Mouse (Mus musculus): ENCODE results near the gene Psmf1. TPM values are rescaled to one million over a fixed set of nuclear protein-coding genes. Genes with fewer than 3 reads are reported as not detected.

The Psmf1 gene
- polyA plus RNA-seq, 1 experiment from 2014 or later = 45.7 TPM

DNA sequence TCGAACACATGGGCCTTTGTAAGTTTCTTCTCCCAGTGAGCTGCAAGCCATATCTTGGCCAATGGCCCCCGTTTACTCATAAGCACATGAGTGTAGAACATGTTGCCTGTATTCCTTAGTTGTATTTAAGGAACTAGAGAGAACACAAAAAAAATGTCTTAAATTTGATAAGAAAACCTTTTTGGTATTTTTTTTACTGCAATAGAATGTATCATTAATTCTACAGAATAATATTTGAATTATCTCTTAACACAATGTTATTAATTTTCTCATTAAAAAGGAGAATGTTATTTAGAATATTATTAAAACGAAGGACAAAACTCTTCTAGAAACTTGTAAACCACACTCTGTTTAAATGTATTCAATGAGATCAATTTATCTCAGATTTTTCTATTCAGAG, 75.6 kb downstream of the Psmf1 start, which contains the start of gene Rad21l:
Gene Rad21l, minus strand, starts transcription at position 101 of the 400 bp plus-strand sequence.
- no peaks in the 10 kb centered on the region for H3K4me1 ChIP-seq
- H3K9ac ChIP-seq = no peak within 1 kb of the TSS
- no peak within 1 kb of the TSS for H3K4me2 ChIP-seq (replicated peaks)
- H3K9me3 ChIP-seq = no peaks in the 10 kb centered on the region
- H3K27ac ChIP-seq = no peak within 1 kb of the TSS
- no peaks in the 10 kb centered on the region for H3K36me3 ChIP-seq
- ATAC-seq (ENCODE audit: low FRiP score, low read depth) = no peak
- H3K4me3 ChIP-seq = no peak within 1 kb of the TSS
- WGBS = 73% methylated on average over 3 of the region's 3 CpGs
- H3K27me3 ChIP-seq = peaks cover 15% of the 10 kb centered on the region

Other genes starting within 250 kb of the Psmf1 start
- 484 and 493 TPM in 2 replicates for gene Fkbp1a, start 201.7 kb downstream of the Psmf1 start, polyA plus RNA-seq (2015; fragmentation: Nextera tagmentation; extraction: Ambion mirVana)
- gene Sdcbp2, start 171.6 kb downstream of the Psmf1 start, polyA plus RNA-seq (2015; fragmentation: Nextera tagmentation; extraction: Ambion mirVana) = 0.76 and 1.5 TPM in 2 replicates
- gene Snph, start 111.6 kb downstream of the Psmf1 start, polyA plus RNA-seq (2015; fragmentation: Nextera tagmentation; extraction: Ambion mirVana) = 0.56 and 0.75 TPM in 2 replicates
- not detected in 2 replicates for gene Rad21l, start 75.7 kb downstream of the Psmf1 start, polyA plus RNA-seq (2015; fragmentation: Nextera tagmentation; extraction: Ambion mirVana)
- 3.4 and 4.2 TPM in 2 replicates for gene Tmem74b, start 42.2 kb downstream of the Psmf1 start, polyA plus RNA-seq (2015; fragmentation: Nextera tagmentation; extraction: Ambion mirVana)
- 0.74 and 1.0 TPM in 2 replicates for gene Rspo4, start 98.7 kb upstream of the Psmf1 start, polyA plus RNA-seq (2015; fragmentation: Nextera tagmentation; extraction: Ambion mirVana)
- 0.22 and 0.43 TPM in 2 replicates for gene Angpt4, start 167.0 kb upstream of the Psmf1 start, polyA plus RNA-seq (2015; fragmentation: Nextera tagmentation; extraction: Ambion mirVana)
- gene Fam110a, start 236.0 kb upstream of the Psmf1 start, polyA plus RNA-seq (2015; fragmentation: Nextera tagmentation; extraction: Ambion mirVana) = 23.0 and 25.4 TPM in 2 replicates